Mouse (Mus musculus) right cerebral cortex, adult 2 months (tissue): ENCODE measurements around the gene Ppp2r3a.

Source experiments
- DNase-seq, 2 experiments: peaks; one replicate each; pipeline ENCODE4 v3.0.0; 2021 to 2022; ENCODE audit warnings: low spot score in 2 of 2

The Ppp2r3a gene

GRCm38 (mm10) chr9:101250981-101251643 is 483 bp downstream of the Ppp2r3a start:
- DNase-seq, result peak; percentile 49 to 63

- DNase-seq, result peak; percentile 10 to 26
Measured at GRCm38 (mm10) chr9:101250486-101250885, 1.1 kb downstream of the Ppp2r3a start.

GRCm38 (mm10) chr9:101249626-101250025 is 2.0 kb downstream of the Ppp2r3a start:
- DNase-seq, result no peak

- peak; percentile 15 to 25 for DNase-seq
Measured at GRCm38 (mm10) chr9:101247541-101247940, 4.1 kb downstream of the Ppp2r3a start.

- no peak for DNase-seq
Measured at GRCm38 (mm10) chr9:101245493-101245892, 6.1 kb downstream of the Ppp2r3a start.

- DNase-seq, result no peak
Measured at GRCm38 (mm10) chr9:101243711-101244110, 7.9 kb downstream of the Ppp2r3a start.

GRCm38 (mm10) chr9:101240161-101240560 is 11.4 kb downstream of the Ppp2r3a start:
- DNase-seq, result no peak

- DNase-seq, result no peak
Measured at GRCm38 (mm10) chr9:101235786-101236185, 15.8 kb downstream of the Ppp2r3a start.

GRCm38 (mm10) chr9:101232034-101232433 is 19.6 kb downstream of the Ppp2r3a start:
- no peak for DNase-seq

- no peak for DNase-seq
Measured at GRCm38 (mm10) chr9:101230028-101230427, 21.6 kb downstream of the Ppp2r3a start.

GRCm38 (mm10) chr9:101228892-101229291 is 22.7 kb downstream of the Ppp2r3a start:
- no peak for DNase-seq

- DNase-seq, result no peak
Measured at GRCm38 (mm10) chr9:101207984-101208383, 43.6 kb downstream of the Ppp2r3a start.

GRCm38 (mm10) chr9:101206516-101206915 is 45.1 kb downstream of the Ppp2r3a start:
- DNase-seq, result no peak

- no peak for DNase-seq
Measured at GRCm38 (mm10) chr9:101205216-101205615, 46.4 kb downstream of the Ppp2r3a start.

GRCm38 (mm10) chr9:101204059-101204458 is 47.5 kb downstream of the Ppp2r3a start:
- no peak for DNase-seq

- no peak for DNase-seq
Measured at GRCm38 (mm10) chr9:101200627-101201026, 51.0 kb downstream of the Ppp2r3a start.

- DNase-seq, result no peak
Measured at GRCm38 (mm10) chr9:101198804-101199203, 52.8 kb downstream of the Ppp2r3a start.

- DNase-seq, result no peak
Measured at GRCm38 (mm10) chr9:101198261-101198660, 53.3 kb downstream of the Ppp2r3a start.

- peak; percentile 93 to 94 for DNase-seq
Measured at GRCm38 (mm10) chr9:101181962-101182701, 69.5 kb downstream of the Ppp2r3a start.

GRCm38 (mm10) chr9:101181291-101181690 is 70.3 kb downstream of the Ppp2r3a start:
- no peak for DNase-seq

GRCm38 (mm10) chr9:101180234-101180633 is 71.4 kb downstream of the Ppp2r3a start:
- DNase-seq, result peak; percentile 47 to 49

- no peak for DNase-seq
Measured at GRCm38 (mm10) chr9:101160627-101161026, 91.0 kb downstream of the Ppp2r3a start.

- peak; percentile 65 to 72 for DNase-seq
Measured at GRCm38 (mm10) chr9:101160092-101160491, 91.5 kb downstream of the Ppp2r3a start.
